ENCODE assay signal across 8 mouse cellular contexts in the genomic region with DNA sequence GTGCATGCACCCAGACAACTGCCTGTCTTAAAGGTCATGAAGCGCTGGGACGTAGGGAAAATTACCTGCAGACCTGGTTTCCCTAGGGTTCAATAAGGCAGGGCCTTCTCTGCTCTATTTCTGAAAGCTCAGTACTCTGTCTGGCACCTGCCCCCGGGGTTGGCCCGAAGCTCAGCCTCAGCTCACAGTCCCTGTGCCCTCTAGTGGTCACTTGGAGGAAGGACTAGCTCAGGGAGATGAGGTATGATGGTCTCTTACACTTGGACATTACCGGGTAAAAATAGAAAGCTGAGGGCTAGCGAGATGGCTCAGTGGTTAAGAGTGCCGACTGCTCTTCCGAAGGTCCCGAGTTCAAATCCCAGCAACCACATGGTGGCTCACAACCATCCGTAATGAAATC. TPM values are rescaled to one million over a fixed set of nuclear protein-coding genes. Genes with fewer than 3 reads are reported as not detected.
DNase-seq lines count a peak whose midpoint lies in the region; ATAC-seq and TF ChIP-seq lines count a peak whose summit lies in the region.

No protein-coding gene starts in this region.

- H3K4me3 ChIP-seq in bone marrow, adult 2 months (replicated peaks; ENCODE audit: control insufficient read depth, low read depth, low read length), result no peak overlapping the region
- H3K4me3 ChIP-seq in heart, embryonic 13.5 days, result no peak overlapping the region
- H3K4me3 ChIP-seq in kidney, embryonic 16.5 days (ENCODE audit: low read length), result no peak overlapping the region
- peak overlapping the region; percentile 7; the same call in 1 of the 2 replicates for H3K4me3 ChIP-seq in liver, embryonic 15.5 days (replicated peaks)
- H3K4me3 ChIP-seq in neural tube, embryonic 11.5 days (ENCODE audit: low read depth, low read length), result no peak overlapping the region
- H3K4me3 ChIP-seq in stomach, embryonic 16.5 days (replicated peaks; ENCODE audit: low read length), result no peak overlapping the region

- H3K4me1 ChIP-seq in bone marrow, adult 2 months (ENCODE audit: control insufficient read depth, insufficient read depth, low read length), result peaks cover 9% of the 10 kb centered on the region
- peaks cover 5% of the 10 kb centered on the region; the same call in 1 of the 2 replicates for H3K4me1 ChIP-seq in heart, embryonic 13.5 days
- H3K4me1 ChIP-seq in kidney, embryonic 16.5 days (ENCODE audit: insufficient read depth, low read length), result no peaks in the 10 kb centered on the region
- H3K4me1 ChIP-seq in liver, embryonic 15.5 days (replicated peaks), result peaks cover 68% of the 10 kb centered on the region
- H3K4me1 ChIP-seq in neural tube, embryonic 11.5 days (ENCODE audit: control insufficient read depth, insufficient read depth, low read length), result no peaks in the 10 kb centered on the region
- no peaks in the 10 kb centered on the region; the same call in 1 of the 2 replicates for H3K4me1 ChIP-seq in stomach, embryonic 16.5 days (ENCODE audit: control insufficient read depth, insufficient read depth, low read length)

- ATAC-seq in erythroid progenitor cell, adult 5-6 weeks (replicated peaks; ENCODE audit: low FRiP score, poor library complexity, severe bottlenecking), result peak; percentile 83
- ATAC-seq in heart, embryonic 13.5 days (ENCODE audit: extremely low read depth, insufficient number of reproducible peaks, low FRiP score, low TSS enrichment), result peak; percentile 61; the same call in 1 of the 2 replicates
- peak; percentile 72; the same call in 1 of the 2 replicates for ATAC-seq in kidney, embryonic 16.5 days (ENCODE audit: low FRiP score, low TSS enrichment)
- peak; percentile 75 for ATAC-seq in liver, embryonic 15.5 days (ENCODE audit: insufficient read depth)
- ATAC-seq in neural tube, embryonic 11.5 days (ENCODE audit: insufficient read depth, low FRiP score, low TSS enrichment), result no peak
- ATAC-seq in stomach, embryonic 16.5 days (ENCODE audit: insufficient read depth, low FRiP score), result peak; percentile 77; the same call in 1 of the 2 replicates

- TF ChIP-seq CTCF in bone marrow, adult 2 months (IDR thresholded peaks at IDR 0.05; ENCODE audit: control insufficient read depth, insufficient read depth, low read length), result peak; percentile 94

- peaks cover 6% of the 10 kb centered on the region; the same call in 1 of the 2 replicates for H3K27me3 ChIP-seq in heart, embryonic 13.5 days (replicated peaks)
- H3K27me3 ChIP-seq in kidney, embryonic 16.5 days (ENCODE audit: insufficient read depth, low read length), result no peaks in the 10 kb centered on the region
- peaks cover 15% of the 10 kb centered on the region for H3K27me3 ChIP-seq in liver, embryonic 15.5 days
- no peaks in the 10 kb centered on the region for H3K27me3 ChIP-seq in neural tube, embryonic 11.5 days (ENCODE audit: control insufficient read depth, insufficient read depth, low read length)
- no peaks in the 10 kb centered on the region for H3K27me3 ChIP-seq in stomach, embryonic 16.5 days (ENCODE audit: control insufficient read depth, insufficient read depth, low read length)

- WGBS in bone marrow, adult 2 months, result 7% methylated on average over 10 of the region's 10 CpGs
- WGBS in heart, embryonic 13.5 days, result 15% methylated on average over 10 of the region's 10 CpGs
- WGBS in kidney, embryonic 16.5 days, result 17% methylated on average over 9 of the region's 10 CpGs
- WGBS in liver, embryonic 15.5 days (ENCODE audit: insufficient replicate concordance), result 6% methylated on average over 10 of the region's 10 CpGs
- WGBS in neural tube, embryonic 11.5 days, result 15% methylated on average over 10 of the region's 10 CpGs
- WGBS in stomach, embryonic 16.5 days, result 17% methylated on average over 10 of the region's 10 CpGs

- no peak for TF ChIP-seq POLR2A in bone marrow, adult 2 months (IDR thresholded peaks at IDR 0.05; ENCODE audit: borderline replicate concordance, control insufficient read depth, low read depth, low read length)

- no peaks in the 10 kb centered on the region for H3K9me3 ChIP-seq in heart, embryonic 13.5 days
- H3K9me3 ChIP-seq in kidney, embryonic 16.5 days (ENCODE audit: low read length), result no peaks in the 10 kb centered on the region
- H3K9me3 ChIP-seq in liver, embryonic 15.5 days (replicated peaks), result no peaks in the 10 kb centered on the region
- no peaks in the 10 kb centered on the region for H3K9me3 ChIP-seq in neural tube, embryonic 11.5 days (ENCODE audit: control insufficient read depth, low read length)
- no peaks in the 10 kb centered on the region for H3K9me3 ChIP-seq in stomach, embryonic 16.5 days (replicated peaks; ENCODE audit: control insufficient read depth, low read length)

- peak overlapping the region; percentile 59 for H3K27ac ChIP-seq in bone marrow, adult 2 months (ENCODE audit: control insufficient read depth, insufficient read depth, low read depth, low read length, poor library complexity)
- no peak overlapping the region for H3K27ac ChIP-seq in heart, embryonic 13.5 days (replicated peaks)
- no peak overlapping the region for H3K27ac ChIP-seq in kidney, embryonic 16.5 days (ENCODE audit: low read length)
- H3K27ac ChIP-seq in liver, embryonic 15.5 days (replicated peaks), result peak overlapping the region; percentile 95
- H3K27ac ChIP-seq in neural tube, embryonic 11.5 days (ENCODE audit: low read depth, low read length), result no peak overlapping the region
- H3K27ac ChIP-seq in stomach, embryonic 16.5 days (ENCODE audit: low read length), result no peak overlapping the region; the same call in 1 of the 2 replicates

- DNase-seq in CD4-positive helper T cell, adult 2 months (ENCODE audit: low read depth, low spot score), result peak; percentile 69
- peak; percentile 66 for DNase-seq in neural tube, embryonic 11.5 days (ENCODE audit: low spot score)

- no peak overlapping the region for H3K4me2 ChIP-seq in heart, embryonic 13.5 days
- no peak overlapping the region for H3K4me2 ChIP-seq in kidney, embryonic 16.5 days (replicated peaks; ENCODE audit: low read depth, low read length)
- peak overlapping the region; percentile 69 for H3K4me2 ChIP-seq in liver, embryonic 15.5 days
- no peak overlapping the region for H3K4me2 ChIP-seq in neural tube, embryonic 11.5 days (ENCODE audit: low read depth)
- no peak overlapping the region for H3K4me2 ChIP-seq in stomach, embryonic 16.5 days (ENCODE audit: low read depth, low read length)

- H3K9ac ChIP-seq in heart, embryonic 13.5 days, result no peak overlapping the region
- no peak overlapping the region for H3K9ac ChIP-seq in kidney, embryonic 16.5 days (replicated peaks; ENCODE audit: low read length)
- H3K9ac ChIP-seq in liver, embryonic 15.5 days, result peak overlapping the region; percentile 63
- H3K9ac ChIP-seq in neural tube, embryonic 11.5 days (ENCODE audit: low read length), result no peak overlapping the region
- H3K9ac ChIP-seq in stomach, embryonic 16.5 days (ENCODE audit: low read length), result no peak overlapping the region

- H3K36me3 ChIP-seq in heart, embryonic 13.5 days, result no peaks in the 10 kb centered on the region
- H3K36me3 ChIP-seq in kidney, embryonic 16.5 days (ENCODE audit: insufficient read depth, low read length), result no peaks in the 10 kb centered on the region
- H3K36me3 ChIP-seq in liver, embryonic 15.5 days (replicated peaks), result no peaks in the 10 kb centered on the region
- H3K36me3 ChIP-seq in neural tube, embryonic 11.5 days (ENCODE audit: control insufficient read depth, insufficient read depth, low read length), result no peaks in the 10 kb centered on the region
- H3K36me3 ChIP-seq in stomach, embryonic 16.5 days (ENCODE audit: control insufficient read depth, insufficient read depth, low read length), result no peaks in the 10 kb centered on the region

RNA-seq across cellular contexts. Expression of a gene that starts 23.0 kb away (rescaled TPM):
- 136 TPM in 2 replicates for polyA plus RNA-seq in bone marrow, adult 2 months (2011; ENCODE audit: insufficient read depth, insufficient read length, low replicate concordance, missing spikeins)
- 742 and 897 TPM in 2 replicates for total RNA-seq in erythroid progenitor cell, adult 5-6 weeks (2015; ENCODE audit: low replicate concordance)
- 1,089 and 1,449 TPM in 2 replicates for total RNA-seq in erythroid progenitor cell, adult 5-6 weeks (2017; ENCODE audit: low replicate concordance)
- 14.3 and 15.2 TPM in 2 replicates for polyA plus RNA-seq in heart, embryonic 13.5 days (2015; fragmentation: Nextera tagmentation; extraction: Ambion mirVana)
- polyA plus RNA-seq in kidney, embryonic 16.5 days (2015; fragmentation: Nextera tagmentation; extraction: Ambion mirVana), result 23.8 and 29.5 TPM in 2 replicates
- polyA plus RNA-seq in liver, embryonic 15.5 days (2015; fragmentation: Nextera tagmentation; extraction: Ambion mirVana), result 24.4 and 29.4 TPM in 2 replicates
- polyA plus RNA-seq in neural tube, embryonic 11.5 days (2014; fragmentation: Nextera tagmentation; extraction: Ambion mirVana), result 38.8 and 38.9 TPM in 2 replicates
- polyA plus RNA-seq in stomach, embryonic 16.5 days (2015; fragmentation: Nextera tagmentation; extraction: Ambion mirVana), result 24.4 and 28.6 TPM in 2 replicates

Comparison
In these comparisons a context has a peak if more than half of its experiments do, and no peak if none do; other contexts are left out.
1. H3K27ac ChIP-seq: peak in bone marrow, adult 2 months (single experiment) and liver, embryonic 15.5 days (single experiment); none in heart, embryonic 13.5 days (single experiment), kidney, embryonic 16.5 days (single experiment), neural tube, embryonic 11.5 days (single experiment) and stomach, embryonic 16.5 days (single experiment).